Mouse (Mus musculus): ENCODE measurements around the gene Mepe.

The Mepe gene

GRCm38 (mm10) chr5:104325029-104325428 is at the start of gene Mepe:
Gene Mepe (plus strand): TSS chr5:104325329.
- DNase-seq, result no peak

- no peak for DNase-seq
Observed at GRCm38 (mm10) chr5:104294201-104294600, 30.9 kb upstream of the Mepe start.

GRCm38 (mm10) chr5:104298994-104299393 is 26.1 kb upstream of the Mepe start, which contains the start of gene Ibsp:
Gene Ibsp (plus strand): TSS chr5:104299171.
- DNase-seq, result no peak

GRCm38 (mm10) chr5:104314073-104314472 is 11.1 kb upstream of the Mepe start:
- DNase-seq, result no peak

GRCm38 (mm10) chr5:104326884-104327283 is 1.8 kb downstream of the Mepe start:
- no peak for DNase-seq

GRCm38 (mm10) chr5:104327389-104327788 is 2.3 kb downstream of the Mepe start:
- no peak for DNase-seq

GRCm38 (mm10) chr5:104327876-104328275 is 2.7 kb downstream of the Mepe start:
- no peak for DNase-seq

GRCm38 (mm10) chr5:104328317-104328850 is 3.3 kb downstream of the Mepe start:
- DNase-seq, result no peak

- DNase-seq, result no peak
Observed at GRCm38 (mm10) chr5:104329381-104329780, 4.3 kb downstream of the Mepe start.

- DNase-seq, result no peak
Observed at GRCm38 (mm10) chr5:104330088-104330487, 5.0 kb downstream of the Mepe start.

GRCm38 (mm10) chr5:104332296-104332695 is 7.2 kb downstream of the Mepe start:
- DNase-seq, result no peak

GRCm38 (mm10) chr5:104333231-104333640 is 8.1 kb downstream of the Mepe start:
- DNase-seq, result peak; percentile 76 to 77

GRCm38 (mm10) chr5:104333643-104334042 is 8.5 kb downstream of the Mepe start:
- no peak for DNase-seq

- no peak for DNase-seq
Observed at GRCm38 (mm10) chr5:104334516-104334915, 9.4 kb downstream of the Mepe start.

- DNase-seq, result no peak
Observed at GRCm38 (mm10) chr5:104335962-104336361, 10.8 kb downstream of the Mepe start.

- DNase-seq, result no peak
Observed at GRCm38 (mm10) chr5:104337491-104337890, 12.4 kb downstream of the Mepe start.

GRCm38 (mm10) chr5:104339009-104339408 is 13.9 kb downstream of the Mepe start:
- no peak for DNase-seq

GRCm38 (mm10) chr5:104339706-104340512 is 14.8 kb downstream of the Mepe start:
- peak in 1 of 2 experiments; percentile 30 for DNase-seq

GRCm38 (mm10) chr5:104340513-104340829 is 15.3 kb downstream of the Mepe start:
- DNase-seq, result no peak

- DNase-seq, result peak; percentile 40 to 55
Observed at GRCm38 (mm10) chr5:104342881-104343280, 17.8 kb downstream of the Mepe start.

GRCm38 (mm10) chr5:104344526-104345240 is 19.6 kb downstream of the Mepe start:
- DNase-seq, result peak; percentile 48 to 50

- DNase-seq, result no peak
Observed at GRCm38 (mm10) chr5:104345241-104345630, 20.1 kb downstream of the Mepe start.

- no peak for DNase-seq
Observed at GRCm38 (mm10) chr5:104351041-104351440, 25.9 kb downstream of the Mepe start.

GRCm38 (mm10) chr5:104351874-104352273 is 26.7 kb downstream of the Mepe start:
- peak in 1 of 2 experiments; percentile 41 for DNase-seq
